Mouse (Mus musculus) cerebellum, adult 2 months (tissue): ENCODE measurements at regions not wholly inside any gene's neighbourhood (a gene's known extent, or its start where the extent isn't known, plus 50 kb on each side); places are given as distances from the start of the nearest gene placed in this dataset.

ENCODE experiments used
- CTCF ChIP-seq: fragments of 200-500 bp; IDR thresholded peaks from 2 replicates; pipeline ENCODE4 v1.5.1; 2011; ENCODE audit warnings: low read depth, mild to moderate bottlenecking, control low read depth, low read length, moderate library complexity, borderline replicate concordance; ENCODE audit not compliant: insufficient read depth
- POLR2A ChIP-seq: fragments of 200-500 bp; IDR thresholded peaks from 2 replicates; pipeline ENCODE4 v1.6.1; 2011; ENCODE audit warnings: low read length, control low read depth, borderline replicate concordance; ENCODE audit not compliant: insufficient read depth

- TF ChIP-seq CTCF = no peak
- no peak for TF ChIP-seq POLR2A
These were observed 111.6 kb downstream of the Rplp1 start for GRCm38 (mm10) chr9:61802694-61803093.
